Mouse (Mus musculus) midbrain, embryonic 16.5 days (tissue): Measurements from ENCODE around the gene Myo1b. TPM values are rescaled to one million over a fixed set of nuclear protein-coding genes. Genes with fewer than 3 reads are reported as not detected.

Experiments
- ATAC-seq: fragments of 200-750 bp; cut with Nextera tagmentation; 2 replicates; pipeline ENCODE4 v1.8.0; 2017; ENCODE audit warnings: moderate TSS enrichment
- H3K27ac ChIP-seq: fragments of 300-500 bp; sonication (generic); 2 replicates; pipeline ENCODE4 v1.5.1; 2014; ENCODE audit warnings: mild to moderate bottlenecking, low read length, mixed read lengths
- H3K27me3 ChIP-seq: fragments of 300-500 bp; sonication (generic); 2 replicates; pipeline ENCODE4 v1.6.1; 2014; ENCODE audit warnings: low read depth, low read length, mixed read lengths; ENCODE audit not compliant: control insufficient read depth, insufficient read depth
- H3K36me3 ChIP-seq: fragments of 300-500 bp; sonication (generic); 2 replicates; pipeline ENCODE4 v1.6.1; 2014; ENCODE audit warnings: mild to moderate bottlenecking, low read length, moderate library complexity, mixed read lengths; ENCODE audit not compliant: control insufficient read depth, insufficient read depth
- H3K4me1 ChIP-seq: fragments of 300-500 bp; sonication (generic); 2 replicates; pipeline ENCODE4 v1.6.1; 2014; ENCODE audit warnings: mild to moderate bottlenecking, low read length, mixed read lengths; ENCODE audit not compliant: control insufficient read depth, insufficient read depth
- H3K4me2 ChIP-seq: fragments of 300-500 bp; sonication (generic); 2 replicates; pipeline ENCODE4 v1.6.1; 2014; ENCODE audit warnings: mild to moderate bottlenecking, low read length, mixed read lengths
- H3K4me3 ChIP-seq: fragments of 300-500 bp; sonication (generic); 2 replicates; pipeline ENCODE4 v1.5.1; 2014; ENCODE audit warnings: low read depth, mild to moderate bottlenecking, low read length, moderate library complexity, mixed read lengths
- H3K9ac ChIP-seq: fragments of 300-500 bp; sonication (generic); 2 replicates; pipeline ENCODE4 v1.6.1; 2014; ENCODE audit warnings: low read depth, low read length, mixed read lengths
- H3K9me3 ChIP-seq: fragments of 300-500 bp; sonication (generic); replicated peaks from 2 replicates; pipeline ENCODE4 v1.6.1; 2014; ENCODE audit warnings: mild to moderate bottlenecking, low read length, mixed read lengths; ENCODE audit not compliant: control insufficient read depth, poor library complexity, severe bottlenecking
- WGBS: fragments of 180-500 bp; shearing (Covaris S2); extraction: QIAGEN DNeasy Blood & Tissue Kit; methylation state at CpG from one replicate; pipeline ENCODE4 v1.1.7; 2014; 5-methylcytosine and 5-hydroxymethylcytosine counted together
- polyA plus RNA-seq: library from polyadenylated mRNA; unstranded; fragments of >200 nt; fragmentation: Nextera tagmentation; extraction: Ambion mirVana; gene quantifications from 2 replicates; pipeline ENCODE4 v1.2.1, GENCODE M21; 2015

Myo1b gene
- polyA plus RNA-seq, 1 experiment from 2014 or later: 57.6 TPM

DNA sequence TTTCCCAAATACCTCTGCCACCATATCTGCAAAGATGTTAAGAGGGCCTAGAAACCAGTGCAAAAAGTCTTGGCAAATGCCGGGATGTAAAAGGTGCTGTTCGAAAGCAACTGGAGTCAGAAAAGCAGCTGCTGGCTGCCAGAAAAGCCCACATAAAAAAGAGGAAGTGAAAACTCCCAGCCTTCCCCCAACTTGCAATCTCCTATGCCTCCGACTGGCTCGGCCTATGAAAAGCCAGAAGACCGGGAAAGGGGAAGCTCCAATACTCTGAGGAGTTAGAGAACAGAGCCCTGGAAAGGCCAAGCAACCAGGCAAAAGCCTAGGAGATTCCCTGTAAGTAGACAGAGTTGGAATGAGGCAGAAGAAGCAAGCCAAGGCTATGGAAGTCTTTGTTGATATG is 14.7 kb upstream of the Myo1b start:
- Histone ChIP-seq H3K4me2 (no peak overlapping the region), H3K27me3 (no peaks in the 10 kb centered on the region), H3K36me3 (no peaks in the 10 kb centered on the region), H3K9me3 (no peaks in the 10 kb centered on the region), H3K4me1 (no peaks in the 10 kb centered on the region), H3K4me3 (no peak overlapping the region), H3K27ac (no peak overlapping the region), H3K9ac (no peak overlapping the region)
- no peak for ATAC-seq
- 82% methylated on average over 5 of the region's 5 CpGs for WGBS

DNA sequence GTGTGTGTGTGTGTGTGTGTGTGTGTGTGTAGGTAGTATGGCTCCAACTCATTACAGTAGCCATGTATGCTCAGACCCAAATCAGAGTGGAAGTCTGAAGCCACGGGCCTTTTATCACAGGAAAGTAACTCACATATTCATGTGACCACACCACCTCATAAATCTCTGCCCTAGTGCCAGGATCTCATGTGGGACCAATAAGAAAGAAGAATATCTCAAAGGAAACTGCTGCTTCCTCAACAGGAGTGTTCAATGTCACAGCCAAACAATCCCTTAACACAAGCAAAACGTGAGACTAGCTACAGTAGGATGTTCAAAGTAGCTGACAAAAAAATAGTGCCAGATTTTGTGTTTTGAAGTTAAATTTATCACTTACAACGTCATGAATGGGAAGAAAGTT is 13.7 kb upstream of the Myo1b start:
- H3K4me3 ChIP-seq: no peak overlapping the region
- 89% methylated on average over 3 of the region's 3 CpGs for WGBS
- no peaks in the 10 kb centered on the region for H3K4me1 ChIP-seq
- no peak overlapping the region for H3K9ac ChIP-seq
- H3K27me3 ChIP-seq: no peaks in the 10 kb centered on the region
- no peak overlapping the region for H3K4me2 ChIP-seq
- ATAC-seq: no peak
- H3K9me3 ChIP-seq: no peaks in the 10 kb centered on the region
- no peaks in the 10 kb centered on the region for H3K36me3 ChIP-seq
- no peak overlapping the region for H3K27ac ChIP-seq

DNA sequence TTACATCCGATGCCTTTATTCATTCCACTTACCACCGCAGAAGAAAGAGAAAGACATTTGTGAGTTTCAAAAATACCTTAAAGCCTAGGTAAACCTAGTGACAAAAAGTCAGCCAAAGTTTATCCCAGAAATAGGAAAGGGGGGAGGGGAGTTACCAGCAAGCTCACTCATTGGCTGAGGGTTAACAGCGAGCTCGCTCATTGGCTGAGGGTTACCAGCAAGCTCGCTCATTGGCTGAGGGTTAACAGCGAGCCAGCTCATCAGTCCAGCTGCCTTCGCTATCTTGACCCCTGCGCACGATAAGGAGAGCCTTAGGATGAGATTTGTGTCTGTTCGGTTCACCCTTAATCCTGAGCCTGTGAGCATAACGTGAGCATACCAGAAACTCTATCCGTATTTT is 6.9 kb upstream of the Myo1b start:
- ATAC-seq: peak; percentile 84; the same call in 1 of the 2 replicates
- WGBS: 16% methylated on average over 12 of the region's 12 CpGs

DNA sequence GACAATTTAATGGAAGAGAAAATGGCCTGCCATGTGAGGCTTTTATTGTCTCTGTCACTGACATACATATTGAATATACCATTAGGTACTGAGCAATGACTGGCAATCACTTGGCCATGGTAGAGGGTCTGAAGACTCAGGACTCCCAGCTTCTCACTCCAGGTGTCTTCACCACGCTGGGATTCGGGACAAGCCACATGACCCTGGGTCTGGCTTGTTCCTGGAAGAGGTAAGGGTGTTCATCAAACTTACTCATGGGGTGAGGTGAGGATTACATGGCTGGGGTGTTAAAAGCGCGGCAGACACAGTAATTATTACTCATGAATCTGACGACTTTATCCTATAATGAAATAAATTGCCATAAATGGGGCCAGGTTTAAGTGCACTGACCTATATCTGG is 405 bp upstream of the Myo1b start:
- no peaks in the 10 kb centered on the region for H3K9me3 ChIP-seq
- H3K27me3 ChIP-seq: no peaks in the 10 kb centered on the region
- H3K4me3 ChIP-seq: peak overlapping the region; percentile 51
- peak overlapping the region; percentile 70 for H3K4me2 ChIP-seq
- peak overlapping the region; percentile 60; the same call in 1 of the 2 replicates for H3K9ac ChIP-seq
- WGBS: 56% methylated on average over 5 of the region's 5 CpGs
- no peaks in the 10 kb centered on the region for H3K36me3 ChIP-seq
- peak; percentile 48 for ATAC-seq
- peaks cover 9% of the 10 kb centered on the region for H3K4me1 ChIP-seq
- H3K27ac ChIP-seq: no peak overlapping the region; the same call in 1 of the 2 replicates

More for the DNA sequence above, 6.9 kb upstream of the Myo1b start:
- H3K9me3 ChIP-seq: no peaks in the 10 kb centered on the region
- no peaks in the 10 kb centered on the region for H3K36me3 ChIP-seq
- no peak overlapping the region for H3K27ac ChIP-seq
- no peak overlapping the region for H3K4me3 ChIP-seq
- no peaks in the 10 kb centered on the region for H3K4me1 ChIP-seq
- peak overlapping the region; percentile 47 for H3K4me2 ChIP-seq
- H3K9ac ChIP-seq: no peak overlapping the region
- H3K27me3 ChIP-seq: no peaks in the 10 kb centered on the region

DNA sequence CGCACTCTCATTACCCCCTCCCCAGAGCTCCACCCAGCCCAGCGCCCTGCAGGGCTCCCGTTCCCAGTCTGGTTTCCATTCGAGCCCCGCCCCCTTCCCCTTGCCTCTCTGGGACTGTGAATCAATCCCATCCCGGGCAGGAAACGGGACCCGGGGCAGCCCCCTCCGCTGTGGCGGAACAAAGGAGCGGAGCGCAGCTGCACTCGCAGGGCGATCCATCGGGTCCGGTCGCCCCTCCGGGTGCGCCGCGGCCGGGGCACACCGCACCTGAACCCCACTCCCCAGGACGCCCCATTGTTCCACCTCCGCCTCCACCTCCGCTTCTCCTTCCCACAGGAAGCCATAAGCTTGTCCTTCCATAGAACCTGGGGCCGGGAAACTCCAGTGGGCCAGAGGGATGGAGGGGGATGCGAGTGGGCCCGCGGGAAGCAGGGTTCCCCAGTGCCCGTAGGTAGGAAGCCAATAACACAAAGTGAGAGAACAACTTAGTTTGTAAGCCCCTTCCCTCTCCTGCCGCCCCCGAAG is 758 bp downstream of the Myo1b start:
- ATAC-seq: peak; percentile 68
- peak overlapping the region; percentile 44 for H3K27ac ChIP-seq
- H3K4me1 ChIP-seq: peaks cover 13% of the 10 kb centered on the region
- under 1% methylated on average over 33 of the region's 33 CpGs for WGBS
- H3K9ac ChIP-seq: peak overlapping the region; percentile 60
- H3K36me3 ChIP-seq: no peaks in the 10 kb centered on the region
- peak overlapping the region; percentile 51 for H3K4me3 ChIP-seq
- H3K27me3 ChIP-seq: no peaks in the 10 kb centered on the region
- no peaks in the 10 kb centered on the region for H3K9me3 ChIP-seq
- peak overlapping the region; percentile 70 for H3K4me2 ChIP-seq

DNA sequence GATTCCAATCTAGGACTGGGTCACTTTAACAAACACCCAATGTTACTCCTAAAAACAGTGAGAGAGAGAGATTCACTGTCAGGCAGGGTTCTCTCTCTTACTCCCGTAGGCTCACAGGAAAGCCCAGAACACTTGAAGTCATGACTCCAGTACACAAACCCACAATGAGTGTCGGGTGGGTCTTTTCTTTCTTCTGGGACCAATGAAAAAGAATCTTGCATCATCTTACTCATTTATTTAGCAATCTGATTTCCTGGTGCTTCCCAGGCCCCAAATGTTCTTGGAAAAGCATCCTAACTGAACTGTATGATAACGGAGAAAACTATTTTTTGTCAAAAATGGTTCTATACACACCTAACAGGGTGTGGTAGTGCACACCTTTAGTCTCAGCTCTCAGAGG is 1.8 kb downstream of the Myo1b start:
- no peaks in the 10 kb centered on the region for H3K9me3 ChIP-seq
- H3K4me3 ChIP-seq: peak overlapping the region; percentile 51; the same call in 1 of the 2 replicates
- no peak for ATAC-seq
- 85% methylated on average over 3 of the region's 3 CpGs for WGBS
- peaks cover 16% of the 10 kb centered on the region for H3K4me1 ChIP-seq
- no peak overlapping the region for H3K9ac ChIP-seq
- H3K27me3 ChIP-seq: no peaks in the 10 kb centered on the region
- no peaks in the 10 kb centered on the region for H3K36me3 ChIP-seq
- no peak overlapping the region for H3K27ac ChIP-seq
- peak overlapping the region; percentile 70 for H3K4me2 ChIP-seq

DNA sequence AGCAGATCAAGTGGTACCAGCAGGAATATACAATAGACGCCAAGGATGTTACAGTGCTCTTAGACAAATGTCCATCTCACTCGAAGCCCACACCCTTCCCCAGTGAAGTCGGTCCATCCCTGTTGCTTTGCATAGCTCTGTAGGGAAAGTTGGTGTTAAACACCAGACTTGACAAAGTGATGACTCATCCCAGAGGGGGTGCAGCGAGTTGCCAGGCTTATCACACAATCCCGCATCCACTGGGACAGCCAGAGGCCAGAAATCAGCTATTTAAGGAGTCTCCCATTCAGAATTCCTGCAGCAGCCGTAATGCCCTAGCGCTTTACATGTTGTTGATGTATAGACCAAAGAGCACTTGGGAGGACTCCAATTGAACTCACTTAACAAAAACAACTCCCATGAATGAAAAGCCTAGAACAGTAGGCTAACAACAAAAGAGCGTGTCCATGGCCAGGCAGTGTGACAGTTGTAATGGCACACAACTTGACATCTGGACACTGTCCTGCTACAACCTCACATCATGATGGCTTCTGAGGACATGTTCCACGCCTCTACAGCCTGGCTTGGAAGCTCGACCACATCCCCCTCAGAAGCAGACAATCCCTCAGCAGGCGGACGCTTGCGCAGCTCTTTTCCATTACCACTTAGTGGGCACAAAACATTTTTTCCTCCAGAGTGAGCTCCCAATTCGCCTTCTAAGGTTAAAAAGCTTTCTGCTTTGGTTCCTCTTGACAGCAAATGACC is 2.6 kb downstream of the Myo1b start:
- peaks cover 17% of the 10 kb centered on the region for H3K4me1 ChIP-seq
- H3K4me3 ChIP-seq: no peak overlapping the region
- 64% methylated on average over 14 of the region's 14 CpGs for WGBS
- no peak overlapping the region for H3K9ac ChIP-seq
- no peaks in the 10 kb centered on the region for H3K27me3 ChIP-seq
- H3K27ac ChIP-seq: no peak overlapping the region
- no peak for ATAC-seq
- no peaks in the 10 kb centered on the region for H3K9me3 ChIP-seq
- no peaks in the 10 kb centered on the region for H3K36me3 ChIP-seq
- H3K4me2 ChIP-seq: peak overlapping the region; percentile 13; the same call in 1 of the 2 replicates

DNA sequence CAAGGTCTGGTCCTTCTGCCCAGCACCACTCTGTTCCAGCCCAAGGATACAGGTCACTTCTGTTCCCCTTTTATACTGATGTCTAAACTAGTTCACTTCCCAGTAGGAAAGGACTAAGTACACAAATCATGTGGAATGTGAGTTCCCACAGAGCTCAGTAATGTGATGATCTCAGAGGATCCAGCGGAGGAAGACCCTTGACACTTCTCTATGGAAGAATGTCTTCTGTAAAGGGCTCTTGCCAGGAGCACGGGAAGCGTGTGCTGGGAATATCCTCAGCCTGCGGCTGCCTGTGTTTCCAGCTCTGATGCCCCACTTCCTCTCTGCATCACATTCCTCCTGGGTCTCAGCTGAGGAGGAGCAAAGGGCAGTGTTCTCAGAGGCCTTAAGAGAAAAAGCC is 4.5 kb downstream of the Myo1b start:
- Histone ChIP-seq H3K27me3 (no peaks in the 10 kb centered on the region), H3K27ac (no peak overlapping the region), H3K9me3 (no peaks in the 10 kb centered on the region), H3K4me1 (peaks cover 26% of the 10 kb centered on the region), H3K9ac (no peak overlapping the region), H3K4me3 (no peak overlapping the region), H3K36me3 (no peaks in the 10 kb centered on the region), H3K4me2 (no peak overlapping the region)
- no peak for ATAC-seq
- WGBS: 55% methylated on average over 4 of the region's 4 CpGs

DNA sequence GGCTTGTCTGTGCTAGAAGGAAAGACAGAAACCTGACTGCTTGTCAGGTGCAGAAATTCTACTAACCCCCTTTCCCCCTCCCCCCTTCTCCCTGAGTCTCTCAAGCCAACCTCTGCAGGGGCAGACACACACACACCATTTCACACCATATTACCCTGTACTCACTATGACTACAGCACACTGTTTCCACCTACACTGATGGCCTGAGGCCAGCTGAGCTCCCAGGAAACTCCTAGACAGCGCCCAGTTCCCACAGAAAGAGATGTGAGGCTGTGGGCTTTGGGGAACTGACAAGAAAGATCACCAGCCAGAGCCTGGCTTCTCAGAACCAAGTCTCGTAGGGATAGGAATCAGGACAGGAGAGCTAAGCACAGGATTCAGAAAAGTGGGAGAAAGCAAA is 6.7 kb downstream of the Myo1b start:
- H3K4me2 ChIP-seq: no peak overlapping the region
- H3K36me3 ChIP-seq: no peaks in the 10 kb centered on the region
- no peaks in the 10 kb centered on the region for H3K27me3 ChIP-seq
- no peaks in the 10 kb centered on the region for H3K9me3 ChIP-seq
- ATAC-seq: no peak
- H3K27ac ChIP-seq: no peak overlapping the region
- WGBS: 62% methylated on average over 2 of the region's 2 CpGs
- peaks cover 24% of the 10 kb centered on the region for H3K4me1 ChIP-seq
- H3K9ac ChIP-seq: no peak overlapping the region
- H3K4me3 ChIP-seq: no peak overlapping the region
